Mouse (Mus musculus) liver, postnatal 0 days (tissue): ENCODE data around the gene Klrb1f. TPM values are rescaled to one million over a fixed set of nuclear protein-coding genes. Genes with fewer than 3 reads are reported as not detected.
A peak's percentile ranks its signal among the peaks of the same experiment; 100 is the strongest.
"Not testable (repeated sequence)": the region's sequence is repeated elsewhere in the genome, so short reads cannot be mapped to it uniquely, and the experiment has no call there.

Experiments
- ATAC-seq: fragments of 200-750 bp; cut with Nextera tagmentation; 2 replicates; pipeline ENCODE4 v1.8.0; 2017; ENCODE audit warnings: mild to moderate bottlenecking, moderate library complexity
- DNase-seq: peaks from one replicate; pipeline ENCODE4 v3.0.0-alpha.2; 2016
- H3K27ac ChIP-seq: fragments of 300-500 bp; sonication (generic); 2 replicates; pipeline ENCODE4 v1.5.1; 2014; ENCODE audit warnings: antibody characterized with exemption, moderate library complexity, mild to moderate bottlenecking, low read depth
- H3K27me3 ChIP-seq: fragments of 300-500 bp; sonication (generic); 2 replicates; pipeline ENCODE4 v1.6.1; 2014; ENCODE audit warnings: low read length, control low read depth, mixed read lengths; ENCODE audit not compliant: insufficient read depth
- H3K36me3 ChIP-seq: fragments of 300-500 bp; sonication (generic); replicated peaks from 2 replicates; pipeline ENCODE4 v1.6.1; 2014; ENCODE audit warnings: mild to moderate bottlenecking, control low read depth, low read length, moderate library complexity, mixed read lengths; ENCODE audit not compliant: insufficient read depth
- H3K4me1 ChIP-seq: fragments of 300-500 bp; sonication (generic); 2 replicates; pipeline ENCODE4 v1.6.1; 2014; ENCODE audit warnings: antibody characterized with exemption, mild to moderate bottlenecking, control low read depth; ENCODE audit not compliant: insufficient read depth
- H3K4me2 ChIP-seq: fragments of 300-500 bp; sonication (generic); 2 replicates; pipeline ENCODE4 v1.6.1; 2014; ENCODE audit warnings: low read depth, mild to moderate bottlenecking, low read length, moderate library complexity, mixed read lengths
- H3K4me3 ChIP-seq: fragments of 300-500 bp; sonication (generic); 2 replicates; pipeline ENCODE4 v1.5.1; 2014; ENCODE audit warnings: low read depth, low read length
- H3K9ac ChIP-seq: fragments of 300-500 bp; sonication (generic); replicated peaks from 2 replicates; pipeline ENCODE4 v1.6.1; 2014; ENCODE audit warnings: mild to moderate bottlenecking, moderate library complexity
- H3K9me3 ChIP-seq: fragments of 300-500 bp; sonication (generic); 2 replicates; pipeline ENCODE4 v1.6.1; 2016; ENCODE audit warnings: mild to moderate bottlenecking, control low read depth, low read length, mixed read lengths
- CTCF ChIP-seq: sonication (generic); IDR thresholded peaks from 2 replicates; pipeline ENCODE4 v1.5.1; 2016; ENCODE audit warnings: antibody characterized with exemption, low read depth
- EP300 ChIP-seq: IDR thresholded peaks from 2 replicates; pipeline ENCODE4 v1.6.1; 2016; ENCODE audit warnings: antibody characterized with exemption, low read depth, mild to moderate bottlenecking
- WGBS: fragments of 180-500 bp; shearing (Covaris S2); extraction: QIAGEN DNeasy Blood & Tissue Kit; methylation state at CpG from one replicate; pipeline ENCODE4 v1.1.7; 2014; ENCODE audit not compliant: insufficient replicate concordance; 5-methylcytosine and 5-hydroxymethylcytosine counted together
- polyA plus RNA-seq: library from polyadenylated mRNA; unstranded; fragments of >200 nt; fragmentation: Nextera tagmentation; extraction: Ambion mirVana; gene quantifications from 2 replicates; pipeline ENCODE4 v1.2.1, GENCODE M21; 2015

Gene Klrb1f
- polyA plus RNA-seq, 1 experiment from 2014 or later, result 0.27 TPM

- WGBS, result 82% methylated on average over 6 of the region's 6 CpGs
- TF ChIP-seq EP300 (no peak), CTCF (no peak)
- H3K4me1 ChIP-seq, result no peaks in the 10 kb centered on the region
- H3K9me3 ChIP-seq, result no peaks in the 10 kb centered on the region
- no peak overlapping the region for H3K4me3 ChIP-seq
- no peak overlapping the region for H3K9ac ChIP-seq
- H3K27me3 ChIP-seq, result no peaks in the 10 kb centered on the region
- ATAC-seq (no peak), DNase-seq (no peak)
- no peak overlapping the region for H3K27ac ChIP-seq
- H3K4me2 ChIP-seq, result no peak overlapping the region
- H3K36me3 ChIP-seq, result no peaks in the 10 kb centered on the region
Measured at GRCm38 (mm10) chr6:129085098-129085497, 39.4 kb downstream of the Klrb1f start.

- not testable (repeated sequence) for H3K27ac ChIP-seq, ATAC-seq, H3K4me1 ChIP-seq, H3K9ac ChIP-seq, DNase-seq, H3K36me3 ChIP-seq, H3K9me3 ChIP-seq, H3K4me2 ChIP-seq, H3K27me3 ChIP-seq, H3K4me3 ChIP-seq
- 64% methylated on average over 2 of the region's 2 CpGs for WGBS
Measured at GRCm38 (mm10) chr6:129086031-129086430, 40.3 kb downstream of the Klrb1f start.

DNA sequence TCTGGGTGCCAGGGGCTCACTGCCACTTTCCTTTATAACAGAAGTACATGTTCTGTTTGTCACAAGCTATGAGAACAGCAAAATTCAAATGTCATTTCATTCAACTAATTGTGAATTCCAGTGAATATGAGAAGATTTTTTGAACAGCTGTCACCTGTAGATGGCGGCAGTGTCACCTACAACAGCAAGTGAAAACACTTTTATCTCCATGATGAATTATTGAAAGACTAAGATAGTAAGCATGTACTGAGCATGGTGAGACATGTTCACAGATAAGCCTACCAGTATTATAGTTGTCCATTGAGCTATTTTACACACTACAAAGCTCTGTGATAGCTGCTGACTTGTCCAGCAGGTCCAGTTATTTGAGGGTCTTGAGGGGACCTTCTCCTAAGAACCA lies 42.5 kb downstream of the Klrb1f start:
- no peak overlapping the region for H3K4me3 ChIP-seq
- no peak for ATAC-seq
- H3K9me3 ChIP-seq, result no peaks in the 10 kb centered on the region; the same call in 1 of the 2 replicates
- H3K27me3 ChIP-seq, result no peaks in the 10 kb centered on the region
- H3K4me2 ChIP-seq, result no peak overlapping the region
- peak; percentile 33 for DNase-seq
- WGBS, result 72% methylated on average over 1 of the region's 1 CpGs
- no peak overlapping the region for H3K9ac ChIP-seq
- no peak overlapping the region for H3K27ac ChIP-seq
- peak; percentile 59 for TF ChIP-seq CTCF
- TF ChIP-seq EP300, result no peak
- no peaks in the 10 kb centered on the region for H3K36me3 ChIP-seq
- no peaks in the 10 kb centered on the region for H3K4me1 ChIP-seq

GRCm38 (mm10) chr6:129088596-129088995 lies 42.9 kb downstream of the Klrb1f start:
- H3K9ac ChIP-seq, H3K27ac ChIP-seq, H3K4me3 ChIP-seq, ATAC-seq, H3K36me3 ChIP-seq, DNase-seq, H3K9me3 ChIP-seq, H3K4me2 ChIP-seq, H3K27me3 ChIP-seq, H3K4me1 ChIP-seq: not testable (repeated sequence)
- WGBS, result 88% methylated on average over 8 of the region's 8 CpGs

- H3K4me1 ChIP-seq, result no peaks in the 10 kb centered on the region
- ATAC-seq, result peak; percentile 63; the same call in 1 of the 2 replicates
- H3K4me2 ChIP-seq, result no peak overlapping the region
Measured at GRCm38 (mm10) chr6:129095166-129095565, 49.5 kb downstream of the Klrb1f start.

GRCm38 (mm10) chr6:129097929-129098328 lies 52.2 kb downstream of the Klrb1f start:
- H3K4me1 ChIP-seq, result no peaks in the 10 kb centered on the region
- 23% methylated on average over 1 of the region's 1 CpGs for WGBS
- H3K36me3 ChIP-seq, result no peaks in the 10 kb centered on the region
- no peak overlapping the region for H3K27ac ChIP-seq
- H3K4me2 ChIP-seq, result no peak overlapping the region
- H3K4me3 ChIP-seq, result no peak overlapping the region
- no peak for ATAC-seq
- H3K9me3 ChIP-seq, result no peaks in the 10 kb centered on the region
- no peak for TF ChIP-seq EP300
- no peak for TF ChIP-seq CTCF
- no peaks in the 10 kb centered on the region for H3K27me3 ChIP-seq
- no peak for DNase-seq
- H3K9ac ChIP-seq, result no peak overlapping the region

More at GRCm38 (mm10) chr6:129095166-129095565, 49.5 kb downstream of the Klrb1f start:
- Histone ChIP-seq H3K27me3 (no peaks in the 10 kb centered on the region), H3K9me3 (no peaks in the 10 kb centered on the region; the same call in 1 of the 2 replicates), H3K27ac (no peak overlapping the region), H3K9ac (no peak overlapping the region), H3K4me3 (no peak overlapping the region), H3K36me3 (no peaks in the 10 kb centered on the region)
- no peak for DNase-seq
- peak; percentile 81 for TF ChIP-seq CTCF
- no peak for TF ChIP-seq EP300

DNA sequence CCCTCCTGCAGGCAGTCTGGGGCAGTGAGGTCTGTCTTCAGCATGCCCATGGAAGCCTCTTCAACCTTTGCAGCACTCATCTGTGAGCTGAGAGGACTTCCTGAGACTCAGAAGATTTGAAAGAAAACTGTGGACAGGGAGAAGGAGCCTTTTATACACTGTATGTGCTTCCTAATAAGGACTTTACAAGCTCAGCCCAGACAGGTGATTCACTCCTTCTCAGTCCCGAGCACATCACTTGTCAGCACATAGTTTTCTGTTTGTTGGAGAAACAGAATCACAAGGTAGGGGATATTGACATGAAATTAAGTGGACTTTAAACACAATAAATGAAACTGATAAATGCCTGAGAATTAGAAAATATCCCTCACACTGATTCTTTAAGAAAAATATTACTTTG lies 55.1 kb downstream of the Klrb1f start, which contains the start of gene Clec2e:
Gene Clec2e, minus strand, starts transcription at position 120 of the 400 bp plus-strand sequence.
- not testable (repeated sequence) for H3K4me2 ChIP-seq, H3K27me3 ChIP-seq, H3K9me3 ChIP-seq, H3K4me3 ChIP-seq, H3K36me3 ChIP-seq, H3K27ac ChIP-seq, ATAC-seq, H3K9ac ChIP-seq, DNase-seq, H3K4me1 ChIP-seq
- WGBS, result 66% methylated on average over 1 of the region's 1 CpGs
